Mouse (Mus musculus) macrophage (primary cell): Measurements from ENCODE around the gene Egr2. TPM values are rescaled to one million over a fixed set of nuclear protein-coding genes. Genes with fewer than 3 reads are reported as not detected.

Experiments used
- H3K27ac ChIP-seq: fragments of 350-480 bp; formaldehyde crosslinking; 2 replicates; pipeline ENCODE4 v1.9.0; 2021
- H3K36me3 ChIP-seq: fragments of 350-480 bp; formaldehyde crosslinking; 2 replicates; pipeline ENCODE4 v1.9.0; 2021; ENCODE audit errors: inconsistent target
- H3K4me3 ChIP-seq: fragments of 350-480 bp; formaldehyde crosslinking; 2 replicates; pipeline ENCODE4 v1.9.0; 2021; ENCODE audit errors: inconsistent target
- H3K79me2 ChIP-seq: fragments of 350-480 bp; formaldehyde crosslinking; 2 replicates; pipeline ENCODE4 v1.9.0; 2021; ENCODE audit errors: inconsistent target
- WGBS: methylation state at CpG from one replicate; pipeline ENCODE4 v1.1.7; 2026; ENCODE audit warnings: inconsistent platforms; ENCODE audit not compliant: missing documents; 5-methylcytosine and 5-hydroxymethylcytosine counted together
- polyA plus RNA-seq: library from polyadenylated mRNA; stranded (reverse); fragments of 250-400 nt; gene quantifications from 3 replicates; pipeline ENCODE4 v1.2.4, GENCODE M21; 2018; ENCODE audit warnings: inconsistent platforms
- total RNA-seq, 78 experiments: library from RNA; depleted of rRNA; stranded (reverse); fragments of 250-400 nt; gene quantifications; 1 replicate in 9 of 78; 2 replicates in 24 of 78; 3 replicates in 43 of 78; 4 replicates in 2 of 78; pipeline ENCODE4 v1.2.4; 2018; ENCODE audit warnings: inconsistent platforms in 56 of 78

The Egr2 gene
- 100 to 1,000 TPM in 7 of 26 experiments, 10 to 100 TPM in 11, 1 to 10 TPM in 7, under 1 TPM in 1; 0.76 to 337 (median 29.7) TPM for total RNA-seq (2018; cell fraction: chromatin; rRNA removed)
- total RNA-seq (2018; cell fraction: cytosol; rRNA removed), result 100 to 1,000 TPM in 7 of 26 experiments, 10 to 100 TPM in 14, 1 to 10 TPM in 5; 1.4 to 401 (median 24.9) TPM
- 100 to 1,000 TPM in 10 of 26 experiments, 10 to 100 TPM in 12, 1 to 10 TPM in 3, under 1 TPM in 1; 0.89 to 484 (median 80.4) TPM for total RNA-seq (2018; cell fraction: nucleus; rRNA removed)
- 4.5 to 19.2 TPM (median 9.6 TPM) in 3 replicates for polyA plus RNA-seq

DNA sequence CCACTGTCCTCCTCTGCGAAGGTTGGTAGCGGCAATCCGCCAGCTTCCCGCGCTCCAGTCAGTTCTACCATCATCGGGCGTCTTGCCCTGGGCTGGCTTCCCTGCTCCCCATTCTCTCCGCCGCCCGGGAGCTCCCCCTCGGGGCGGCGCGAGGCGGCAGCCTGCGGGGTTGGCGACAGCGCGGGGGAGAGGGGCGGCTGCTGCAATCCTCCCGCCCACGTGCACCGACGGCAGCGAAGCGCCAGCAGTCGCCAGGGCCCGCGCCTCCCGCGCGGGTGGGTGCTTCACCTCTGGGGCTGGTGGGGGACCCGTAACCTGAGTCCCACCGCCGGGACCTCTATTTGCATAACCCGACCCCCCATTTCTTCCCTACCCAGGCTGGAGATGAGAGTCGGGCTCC lies at the start of gene Egr2:
Gene Egr2, plus strand, starts transcription at position 220 of the 400 bp plus-strand sequence.
- H3K4me3 ChIP-seq, result peak within 1 kb of the TSS; percentile 55
- H3K79me2 ChIP-seq, result no peaks in the 10 kb centered on the region
- under 1% methylated on average over 35 of the region's 37 CpGs for WGBS
- no peaks in the 10 kb centered on the region for H3K36me3 ChIP-seq
- H3K27ac ChIP-seq, result peak within 1 kb of the TSS; percentile 17; the same call in 1 of the 2 replicates

DNA sequence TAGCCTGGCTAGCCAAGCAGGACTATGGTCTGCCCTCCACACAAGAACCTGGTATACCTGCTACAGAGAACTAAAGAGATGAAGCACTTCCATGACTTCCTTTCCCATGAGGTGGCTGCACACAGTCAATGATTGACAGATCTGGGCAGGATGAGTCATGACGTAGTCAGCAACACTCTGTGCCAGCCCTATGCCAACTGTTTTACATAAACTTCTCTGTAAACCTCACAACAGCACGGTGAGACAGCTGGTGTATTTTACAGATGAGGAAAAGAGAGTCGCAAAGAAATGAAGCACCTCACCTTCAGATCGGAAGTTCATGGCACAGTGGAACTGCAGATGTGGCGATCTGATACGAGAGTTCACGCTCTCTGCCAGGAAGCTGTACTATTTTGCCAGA lies 47.8 kb upstream of the Egr2 start:
- H3K4me3 ChIP-seq, result no peak overlapping the region
- WGBS, result 59% methylated on average over 7 of the region's 7 CpGs
- H3K36me3 ChIP-seq, result no peaks in the 10 kb centered on the region
- H3K79me2 ChIP-seq, result no peaks in the 10 kb centered on the region
- no peak overlapping the region for H3K27ac ChIP-seq

DNA sequence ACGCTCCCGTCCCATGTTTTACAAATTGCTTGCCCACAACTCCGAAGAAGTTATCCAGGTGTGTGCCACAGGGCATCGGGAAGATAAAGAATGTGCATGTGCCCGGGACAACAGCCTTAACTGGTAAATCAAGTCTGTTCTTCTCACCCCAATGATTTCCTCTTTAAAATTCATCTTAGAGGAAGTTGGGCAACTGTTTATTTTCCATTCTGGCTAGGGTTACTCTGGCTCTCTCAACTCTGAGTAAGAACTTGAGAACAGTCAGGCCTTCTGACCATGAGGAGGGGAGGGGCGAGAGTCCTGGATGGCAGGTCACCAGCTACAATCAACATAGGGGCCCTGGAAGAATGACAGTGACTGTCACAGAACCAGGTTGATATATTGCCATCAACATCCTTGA lies 45.4 kb upstream of the Egr2 start:
- 53% methylated on average over 6 of the region's 6 CpGs for WGBS
- Histone ChIP-seq H3K27ac (no peak overlapping the region), H3K79me2 (no peaks in the 10 kb centered on the region), H3K36me3 (no peaks in the 10 kb centered on the region), H3K4me3 (no peak overlapping the region)

DNA sequence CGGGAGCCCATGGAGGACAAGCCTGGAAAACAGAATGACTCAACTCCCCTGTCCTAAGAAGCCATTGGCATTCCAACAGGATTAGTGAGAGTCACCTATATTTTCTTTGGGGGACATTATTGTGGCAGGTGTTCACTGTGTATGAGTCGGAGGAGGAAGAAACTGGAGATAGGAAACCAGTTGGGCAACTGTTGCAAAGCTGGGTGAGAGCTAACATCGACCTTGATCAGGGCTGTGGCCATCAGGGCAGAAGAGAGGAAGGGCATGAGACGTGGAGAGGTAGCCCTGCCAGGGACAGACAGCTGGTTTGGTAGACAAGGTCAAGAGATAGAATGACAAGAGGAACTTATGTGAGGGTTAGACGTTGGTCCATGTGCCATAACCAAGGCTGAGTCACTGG lies 44.6 kb upstream of the Egr2 start:
- WGBS, result 45% methylated on average over 5 of the region's 5 CpGs
- H3K27ac ChIP-seq, result no peak overlapping the region
- no peak overlapping the region for H3K4me3 ChIP-seq
- H3K79me2 ChIP-seq, result no peaks in the 10 kb centered on the region
- H3K36me3 ChIP-seq, result no peaks in the 10 kb centered on the region

DNA sequence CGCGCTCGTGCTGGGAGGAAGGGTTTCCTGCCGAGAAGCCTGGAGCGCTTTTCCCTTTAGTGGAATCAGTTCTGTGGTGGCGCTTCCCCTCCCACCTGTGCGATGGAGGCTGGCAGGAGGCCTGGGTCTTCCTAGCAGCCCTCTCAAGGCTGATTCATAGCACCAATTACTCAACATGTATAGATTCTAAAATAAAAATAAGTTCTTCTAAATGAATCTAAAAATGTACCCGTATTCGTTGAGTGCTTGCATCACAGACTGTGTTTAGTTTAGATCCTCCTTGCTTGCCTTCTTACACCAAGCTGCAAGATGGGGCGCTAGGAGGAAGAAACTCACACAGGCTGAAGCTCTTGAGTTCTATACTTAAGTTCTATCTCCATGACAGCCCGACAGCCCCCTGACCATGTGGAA lies 43.1 kb upstream of the Egr2 start:
- 69% methylated on average over 11 of the region's 11 CpGs for WGBS

DNA sequence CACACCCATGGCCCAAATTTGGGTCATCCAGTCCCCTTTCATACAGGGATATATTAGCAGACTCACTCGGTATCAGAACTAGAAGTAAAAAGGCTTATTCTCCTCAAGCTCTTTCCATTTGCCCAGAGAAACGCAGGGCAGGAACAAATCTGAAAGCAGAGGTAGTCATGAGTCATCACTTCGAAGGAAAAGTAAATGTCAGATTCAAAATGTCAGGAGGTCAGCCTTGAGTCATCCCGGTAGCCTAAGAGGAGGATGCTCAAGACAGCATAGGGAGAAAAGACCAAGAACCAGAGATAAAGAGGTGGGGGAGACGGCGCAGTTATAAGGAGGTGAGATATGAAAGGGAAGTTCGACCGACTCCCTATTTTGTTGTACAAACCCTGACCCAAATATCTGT lies 41.7 kb upstream of the Egr2 start:
- no peak overlapping the region for H3K4me3 ChIP-seq
- no peaks in the 10 kb centered on the region for H3K36me3 ChIP-seq
- WGBS, result 59% methylated on average over 8 of the region's 8 CpGs
- H3K79me2 ChIP-seq, result no peaks in the 10 kb centered on the region
- no peak overlapping the region for H3K27ac ChIP-seq

More for the DNA sequence above, 43.1 kb upstream of the Egr2 start:
- Histone ChIP-seq H3K79me2 (no peaks in the 10 kb centered on the region), H3K4me3 (no peak overlapping the region), H3K27ac (no peak overlapping the region), H3K36me3 (no peaks in the 10 kb centered on the region)

DNA sequence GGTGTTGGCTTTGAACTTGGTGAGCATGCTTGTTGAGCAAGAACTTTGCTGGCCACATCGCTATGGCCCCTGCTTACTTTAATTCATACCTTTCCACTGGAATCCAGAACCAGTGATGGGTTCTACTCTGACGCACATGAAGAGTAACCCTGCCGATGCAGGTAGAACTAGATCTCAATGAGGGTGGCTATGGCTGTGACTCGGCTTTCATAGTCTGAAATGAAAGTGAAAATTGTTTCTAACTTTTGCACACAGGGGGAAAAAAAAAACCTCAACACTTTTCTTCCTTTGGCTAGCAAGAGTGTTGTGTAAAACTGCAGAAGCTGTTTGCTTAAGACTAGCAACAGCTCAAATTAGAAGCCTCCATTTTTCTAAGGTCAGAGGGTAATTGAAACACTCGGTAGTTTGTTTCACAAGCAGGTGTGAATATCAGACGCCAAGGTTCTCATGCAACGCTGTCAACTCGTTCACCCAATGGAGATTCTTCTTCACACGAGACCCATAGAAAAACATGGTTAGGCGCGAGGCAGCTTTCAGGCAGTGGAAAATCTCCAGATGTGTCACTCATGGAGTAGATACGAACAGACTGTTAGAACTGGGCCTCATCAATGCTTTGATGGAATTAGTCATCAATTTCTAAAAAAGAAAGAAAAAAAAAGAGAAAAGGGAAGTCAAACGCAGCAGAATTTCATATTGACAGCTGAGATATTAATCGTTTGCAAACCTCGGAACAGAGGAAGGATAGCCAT lies 38.0 kb upstream of the Egr2 start:
- Histone ChIP-seq H3K27ac (no peak overlapping the region), H3K4me3 (no peak overlapping the region), H3K36me3 (no peaks in the 10 kb centered on the region), H3K79me2 (no peaks in the 10 kb centered on the region)
- 59% methylated on average over 15 of the region's 15 CpGs for WGBS

DNA sequence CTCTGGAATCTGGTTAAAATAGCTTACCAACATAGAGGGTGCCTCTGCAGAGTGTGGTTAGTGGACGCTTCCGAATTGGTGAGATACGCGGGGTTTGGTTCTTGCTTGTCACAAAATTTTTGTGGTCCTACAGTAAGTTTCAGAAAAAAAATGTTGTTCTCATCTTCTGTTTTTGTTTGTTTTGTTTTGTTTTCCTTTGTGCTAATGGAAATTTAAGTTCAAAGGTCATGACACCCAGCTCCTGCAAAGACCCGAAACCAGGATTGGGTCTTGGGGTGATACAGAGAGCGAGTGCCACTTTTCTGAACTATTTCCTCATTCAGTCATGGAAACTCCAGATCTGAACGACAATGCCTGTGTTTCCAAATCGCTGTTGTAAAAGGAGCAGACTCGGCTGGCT lies 37.3 kb upstream of the Egr2 start:
- H3K27ac ChIP-seq, result no peak overlapping the region
- no peaks in the 10 kb centered on the region for H3K36me3 ChIP-seq
- H3K79me2 ChIP-seq, result no peaks in the 10 kb centered on the region
- H3K4me3 ChIP-seq, result no peak overlapping the region
- 83% methylated on average over 9 of the region's 9 CpGs for WGBS

DNA sequence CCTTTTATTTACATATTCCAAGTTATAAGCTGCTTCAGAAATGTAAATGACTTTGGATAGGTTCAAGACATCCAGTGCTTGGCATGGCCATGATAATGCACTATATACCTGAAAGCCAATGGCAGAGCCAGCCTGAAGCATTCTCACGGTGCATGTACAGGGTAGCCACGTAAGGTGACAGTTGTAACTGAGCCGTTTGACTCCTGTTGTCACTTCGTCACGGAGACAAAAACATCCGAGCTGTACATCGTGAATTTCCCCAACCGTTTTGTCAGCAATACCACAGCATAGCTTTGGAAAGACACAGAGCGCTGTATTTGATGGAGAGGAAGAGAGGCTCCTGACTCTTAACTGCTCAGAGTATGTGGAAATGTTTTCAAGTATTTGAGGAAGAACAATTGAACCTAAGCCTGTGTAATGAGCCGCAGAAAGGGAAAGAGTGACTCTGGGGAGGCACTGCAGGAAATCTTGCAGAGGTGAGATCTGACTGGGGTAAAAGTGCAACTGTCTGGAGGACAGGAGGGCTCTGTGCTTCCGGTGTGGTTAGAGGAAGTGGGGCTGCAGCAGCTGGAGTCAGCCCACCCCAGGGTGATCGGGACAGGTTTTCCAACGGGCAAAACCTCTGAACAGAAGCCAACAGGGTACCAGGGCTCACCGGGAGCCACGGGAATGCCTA lies 31.8 kb upstream of the Egr2 start:
- no peaks in the 10 kb centered on the region for H3K79me2 ChIP-seq
- H3K36me3 ChIP-seq, result no peaks in the 10 kb centered on the region
- H3K27ac ChIP-seq, result no peak overlapping the region
- WGBS, result 16% methylated on average over 15 of the region's 15 CpGs
- no peak overlapping the region for H3K4me3 ChIP-seq

DNA sequence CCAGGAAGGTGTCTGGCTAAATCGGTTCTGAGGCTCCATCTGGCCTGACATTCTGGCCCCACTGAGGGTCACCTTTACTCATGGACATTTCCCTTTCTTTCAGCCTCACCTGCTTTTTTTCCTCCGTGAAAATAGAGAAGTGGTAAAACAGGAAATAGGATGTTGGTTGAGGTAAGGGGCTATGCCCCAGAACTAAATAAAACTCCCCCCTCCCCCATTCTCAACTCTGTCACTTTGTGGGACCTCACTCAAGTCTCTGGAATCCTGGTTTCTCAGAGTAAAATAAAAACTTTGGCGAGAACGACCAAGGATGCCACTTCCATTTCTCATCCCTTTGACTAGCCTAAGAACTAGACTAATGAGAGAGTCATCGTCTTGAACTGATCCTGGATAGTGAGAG lies 31.2 kb upstream of the Egr2 start:
- Histone ChIP-seq H3K36me3 (no peaks in the 10 kb centered on the region), H3K79me2 (no peaks in the 10 kb centered on the region), H3K4me3 (no peak overlapping the region), H3K27ac (no peak overlapping the region)
- WGBS, result 11% methylated on average over 5 of the region's 5 CpGs

DNA sequence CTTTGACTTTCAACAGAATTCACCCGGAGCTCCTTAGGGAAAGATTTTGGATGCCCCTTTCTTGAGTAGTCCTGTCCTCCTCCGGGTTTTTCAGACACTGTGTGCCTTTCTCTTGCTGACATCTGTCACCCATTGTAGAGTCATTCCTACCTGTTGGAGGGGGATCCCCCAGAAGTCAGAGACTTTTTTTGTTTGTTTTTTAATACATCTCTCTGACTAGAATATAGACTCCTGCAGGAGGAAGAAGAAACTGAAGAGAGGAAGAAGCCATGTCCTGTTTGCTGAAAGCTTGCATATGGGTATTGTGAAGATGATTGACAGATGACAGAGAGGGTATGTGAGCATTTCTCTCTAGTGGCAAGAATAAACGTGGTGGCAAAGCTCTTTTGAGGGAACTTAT lies 30.0 kb upstream of the Egr2 start:
- Histone ChIP-seq H3K27ac (no peak overlapping the region), H3K36me3 (no peaks in the 10 kb centered on the region), H3K4me3 (no peak overlapping the region), H3K79me2 (no peaks in the 10 kb centered on the region)
- 60% methylated on average over 3 of the region's 3 CpGs for WGBS

DNA sequence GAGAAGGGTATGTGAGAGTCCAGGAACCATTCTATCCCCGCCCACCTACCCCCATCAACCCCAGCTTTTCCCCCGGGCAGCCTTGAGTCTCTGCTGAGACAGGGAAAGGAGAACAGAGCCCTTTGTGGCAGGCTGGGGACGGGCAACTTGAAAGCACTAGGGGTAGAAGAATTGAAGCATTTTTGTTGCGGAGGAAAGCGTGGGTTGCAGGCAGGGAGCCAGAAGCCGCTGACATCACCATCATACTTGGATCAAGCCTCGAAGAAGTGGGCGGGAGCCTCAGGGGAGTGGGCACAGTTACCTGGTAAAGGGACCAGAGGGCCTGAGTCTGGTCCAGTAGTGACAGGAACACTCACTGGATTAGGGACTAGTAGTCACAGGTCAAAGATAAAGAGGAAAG lies 23.1 kb upstream of the Egr2 start:
- Histone ChIP-seq H3K27ac (no peak overlapping the region), H3K36me3 (no peaks in the 10 kb centered on the region), H3K79me2 (no peaks in the 10 kb centered on the region), H3K4me3 (no peak overlapping the region)
- WGBS, result 92% methylated on average over 8 of the region's 8 CpGs

DNA sequence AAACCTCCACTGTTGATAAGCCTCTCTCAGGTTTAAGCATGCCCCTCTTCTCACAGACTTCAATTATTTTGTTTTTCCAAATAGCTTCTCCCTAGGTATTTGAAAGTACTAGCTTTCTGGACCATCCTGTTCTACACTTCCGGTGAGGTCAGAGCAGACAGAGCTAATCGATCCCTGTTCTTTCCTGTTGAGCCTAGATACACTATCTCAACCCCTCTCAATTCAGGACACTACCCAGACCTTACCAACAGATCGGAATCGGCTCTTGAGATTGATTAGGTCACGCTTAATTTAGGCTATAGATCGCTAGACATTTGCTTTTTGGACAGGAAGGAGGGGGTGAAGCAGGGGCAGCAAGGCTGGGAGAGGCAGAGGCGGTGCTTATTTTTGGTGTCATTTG lies 22.4 kb upstream of the Egr2 start:
- H3K4me3 ChIP-seq, result no peak overlapping the region
- H3K79me2 ChIP-seq, result no peaks in the 10 kb centered on the region
- no peaks in the 10 kb centered on the region for H3K36me3 ChIP-seq
- no peak overlapping the region for H3K27ac ChIP-seq
- WGBS, result 83% methylated on average over 7 of the region's 7 CpGs

DNA sequence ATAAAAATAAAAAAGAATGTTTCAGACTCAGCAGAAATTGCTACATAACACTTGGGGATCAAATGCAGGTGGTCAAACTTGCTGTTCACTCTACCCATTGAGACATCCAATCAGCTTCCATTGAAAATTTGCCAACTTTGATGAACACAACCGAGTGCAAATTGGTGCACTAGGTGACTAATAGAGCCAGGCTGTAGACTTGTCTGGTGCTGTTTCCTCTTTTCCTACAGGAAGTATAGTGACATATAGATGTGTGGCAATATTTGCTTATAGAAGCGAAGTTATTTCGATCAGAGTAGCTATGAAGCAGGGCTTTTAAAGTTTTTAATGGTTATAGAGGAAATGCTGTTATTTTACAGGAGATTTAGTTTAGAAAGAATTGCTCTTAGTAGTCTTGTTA lies 16.5 kb upstream of the Egr2 start:
- H3K36me3 ChIP-seq, result no peaks in the 10 kb centered on the region
- no peaks in the 10 kb centered on the region for H3K79me2 ChIP-seq
- no peak overlapping the region for H3K4me3 ChIP-seq
- WGBS, result 30% methylated on average over 3 of the region's 3 CpGs
- no peak overlapping the region for H3K27ac ChIP-seq

DNA sequence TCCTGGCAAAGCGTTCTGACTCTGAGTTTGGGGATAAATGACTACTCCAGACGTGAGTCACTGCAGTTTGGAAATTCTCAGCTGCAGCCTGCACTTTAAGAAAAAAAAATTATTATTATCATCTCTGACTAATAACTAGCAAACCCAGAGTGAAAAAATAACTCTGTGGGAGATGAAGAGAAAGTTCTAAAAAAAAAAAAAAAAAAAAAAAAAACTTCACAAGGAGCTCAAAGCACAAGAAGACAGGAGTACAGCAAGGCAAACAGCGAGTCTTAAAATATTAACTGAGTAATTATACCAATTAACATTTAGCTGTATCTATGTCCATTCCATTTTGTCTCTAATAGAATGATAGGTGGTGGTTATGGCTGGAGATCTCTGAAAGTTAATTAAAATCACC lies 11.1 kb upstream of the Egr2 start:
- Histone ChIP-seq H3K36me3 (no peaks in the 10 kb centered on the region), H3K79me2 (no peaks in the 10 kb centered on the region), H3K4me3 (no peak overlapping the region), H3K27ac (no peak overlapping the region)
- WGBS, result 93% methylated on average over 3 of the region's 3 CpGs
